Mouse (Mus musculus) adrenal gland, postnatal 14 days (tissue): Measurements from ENCODE around the gene Mrfap1. TPM values are rescaled to one million over a fixed set of nuclear protein-coding genes. Genes with fewer than 3 reads are reported as not detected.

ENCODE experiments used
- DNase-seq: peaks from one replicate; pipeline ENCODE4 v3.0.0; 2021; ENCODE audit warnings: mixed read lengths
- long read RNA-seq, 2 experiments: library from polyadenylated mRNA; stranded (forward); transcript quantifications; one replicate each; pipeline ENCODE4 v2.0.0; 2021
- total RNA-seq: library from RNA; stranded (reverse); gene quantifications from 2 replicates; pipeline ENCODE4 v1.2.3, GENCODE M21; 2021

Mrfap1 gene
- total RNA-seq: 550 and 571 TPM in 2 replicates
- long read RNA-seq, experiment 1, transcript Mrfap1-201 (2 exons, 1,648 nt): major isoform, 795 of 1,034 reads
- long read RNA-seq, experiment 1, partial matches to known transcripts: 0 of 1,034 reads
- long read RNA-seq, experiment 1, other reads (novel, unspliced or antisense): 239 of 1,034 reads
- long read RNA-seq, experiment 2, transcript Mrfap1-201 (2 exons, 1,648 nt): major isoform, 474 of 659 reads
- long read RNA-seq, experiment 2, partial matches to known transcripts: 0 of 659 reads
- long read RNA-seq, experiment 2, other reads (novel, unspliced or antisense): 185 of 659 reads

DNA sequence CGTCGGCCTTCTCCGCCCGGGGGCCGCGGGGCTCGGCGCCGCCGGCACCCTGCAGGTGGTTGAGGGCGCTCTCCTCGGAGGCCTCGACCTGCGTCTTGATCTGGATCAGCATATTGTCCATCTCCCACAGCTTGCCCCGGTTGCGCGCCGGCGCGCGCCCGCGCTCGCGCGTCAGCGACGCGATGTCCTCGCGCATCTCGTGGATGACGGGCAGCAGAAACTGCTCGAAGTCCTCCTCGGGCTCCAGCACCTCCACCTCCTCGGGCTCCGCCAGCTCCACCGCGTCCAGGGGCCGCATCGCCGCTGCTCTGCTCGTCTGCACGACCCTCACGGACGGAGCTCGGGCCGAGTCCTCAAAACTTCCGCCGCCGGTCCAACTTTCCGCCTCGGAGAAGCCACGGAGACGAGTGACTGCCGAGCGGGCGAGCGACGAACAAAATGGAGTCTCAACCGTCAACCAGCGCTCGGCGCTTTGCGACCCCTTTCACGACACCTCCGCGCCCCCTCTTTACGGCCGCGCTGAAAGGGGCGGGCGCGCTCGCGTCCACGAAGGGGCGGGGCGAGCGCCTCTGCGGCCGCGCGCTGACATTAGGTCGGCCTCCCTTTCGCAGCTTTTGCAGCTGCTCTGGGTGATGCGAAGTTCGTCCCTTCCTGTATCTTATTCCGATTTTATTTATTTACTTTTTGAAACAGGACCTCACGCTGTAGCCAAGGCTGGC, at the start of gene Mrfap1:
Mrfap1 (minus strand) TSS at position 477 of the 719 bp plus-strand sequence.
- DNase-seq: peak; percentile 96

- no peak for DNase-seq
Observed at GRCm38 (mm10) chr5:36844490-36844889, 47.9 kb upstream of the Mrfap1 start.

- DNase-seq: no peak
Observed at GRCm38 (mm10) chr5:36841701-36842100, 45.1 kb upstream of the Mrfap1 start.

- DNase-seq: no peak
Observed at GRCm38 (mm10) chr5:36840092-36840491, 43.5 kb upstream of the Mrfap1 start.

DNA sequence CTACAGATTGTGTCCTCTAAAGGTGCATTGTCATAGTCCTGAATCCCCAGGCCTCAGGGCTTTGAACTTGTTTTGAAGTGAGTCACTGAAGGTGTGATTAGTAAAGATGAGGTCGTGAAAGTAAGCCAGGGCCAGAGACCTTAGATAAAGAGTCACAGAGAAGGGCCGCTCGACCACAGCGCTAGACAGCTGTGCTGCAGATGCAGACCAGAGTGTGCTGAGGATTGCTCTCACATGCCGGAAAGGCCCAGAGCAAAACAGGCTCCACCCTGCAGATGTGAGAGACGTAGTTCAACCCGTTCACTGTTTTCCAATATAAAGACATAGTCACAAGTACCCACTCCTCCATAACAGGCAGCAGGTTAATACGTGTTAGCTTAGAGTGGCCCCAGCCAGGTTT, 43.0 kb upstream of the Mrfap1 start:
- DNase-seq: no peak

GRCm38 (mm10) chr5:36839032-36839431, 42.5 kb upstream of the Mrfap1 start:
- no peak for DNase-seq

DNA sequence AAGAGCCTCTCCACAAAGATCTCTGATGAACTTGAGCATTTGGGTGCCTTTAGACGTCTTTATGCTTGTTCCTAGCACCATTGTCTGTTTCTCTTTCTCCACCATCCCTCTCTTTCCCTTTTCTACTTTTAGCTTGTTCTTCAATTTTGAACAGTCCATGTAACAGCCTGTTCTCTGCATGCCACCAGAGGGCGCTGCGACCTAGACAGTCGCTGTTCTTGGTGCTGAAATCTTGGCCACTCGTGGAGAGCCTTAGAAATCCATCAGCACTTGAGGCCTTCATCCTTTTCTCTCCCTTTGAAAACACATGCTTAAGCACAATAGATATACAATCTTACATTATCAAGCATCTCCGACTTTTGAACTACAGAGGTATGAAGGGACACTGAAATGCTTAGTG, 39.4 kb upstream of the Mrfap1 start:
- peak; percentile 85 for DNase-seq

DNA sequence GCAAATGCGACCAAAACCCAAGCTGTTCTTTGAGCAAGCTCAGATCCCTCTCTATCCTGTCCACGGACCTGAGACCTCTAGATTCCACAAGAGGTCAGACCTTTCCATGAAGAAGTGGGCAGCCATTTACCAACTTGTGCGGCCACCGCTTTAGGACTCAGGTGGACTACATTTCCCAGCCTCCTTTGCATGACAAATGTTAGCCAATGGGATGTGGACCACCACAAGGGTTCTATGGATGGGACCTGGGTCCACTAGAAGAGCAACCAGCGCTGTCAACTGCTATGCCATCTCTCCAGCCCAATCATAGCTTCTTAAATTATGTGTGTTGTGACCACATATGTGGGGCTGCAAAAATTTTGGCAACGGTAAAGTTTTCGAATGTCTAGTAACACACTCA, 34.7 kb upstream of the Mrfap1 start:
- peak; percentile 47 for DNase-seq

GRCm38 (mm10) chr5:36829913-36830879, 33.6 kb upstream of the Mrfap1 start, which contains the start of gene Man2b2:
Man2b2 (minus strand) TSS chr5:36830653.
- DNase-seq: peak; percentile 96

DNA sequence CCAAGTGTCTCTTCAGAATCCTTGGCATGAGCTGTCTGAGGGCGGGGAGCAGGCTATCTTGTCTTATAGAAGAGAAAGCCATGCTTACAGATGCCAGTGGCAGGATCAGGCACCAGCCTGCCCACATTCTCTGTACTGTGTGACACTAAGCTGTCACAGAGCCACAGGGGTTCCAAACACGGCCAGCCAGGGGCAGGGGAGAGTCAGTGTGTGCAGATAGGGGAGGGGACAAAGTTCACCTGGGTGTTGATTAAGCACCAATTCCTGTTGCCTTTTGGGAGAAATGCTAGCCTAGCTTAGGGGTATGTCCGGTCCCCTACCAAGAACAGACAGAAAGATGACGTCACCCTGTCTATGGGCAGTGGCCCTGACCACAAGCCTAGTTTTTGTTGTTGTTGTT, 32.5 kb upstream of the Mrfap1 start:
- DNase-seq: no peak

DNA sequence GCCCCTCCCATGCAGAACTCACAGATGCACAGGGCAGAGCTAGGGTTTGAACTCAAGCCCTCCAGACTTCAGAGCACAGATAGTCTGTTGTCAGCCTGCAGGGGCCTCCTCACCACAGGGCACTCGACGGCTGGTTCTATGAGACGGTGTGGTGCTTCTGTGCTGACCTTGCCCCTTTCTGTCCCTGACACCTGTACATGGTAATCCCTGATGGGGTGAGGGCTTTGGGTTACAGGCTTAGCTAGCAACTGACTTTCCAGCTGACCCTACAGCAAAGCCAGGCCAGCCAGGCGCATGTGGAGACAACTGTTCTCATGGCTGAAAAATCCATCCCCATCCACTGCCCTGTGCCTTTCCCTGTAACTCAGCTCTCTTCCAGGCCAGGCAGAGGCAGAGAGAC, 26.3 kb upstream of the Mrfap1 start:
- DNase-seq: no peak

DNA sequence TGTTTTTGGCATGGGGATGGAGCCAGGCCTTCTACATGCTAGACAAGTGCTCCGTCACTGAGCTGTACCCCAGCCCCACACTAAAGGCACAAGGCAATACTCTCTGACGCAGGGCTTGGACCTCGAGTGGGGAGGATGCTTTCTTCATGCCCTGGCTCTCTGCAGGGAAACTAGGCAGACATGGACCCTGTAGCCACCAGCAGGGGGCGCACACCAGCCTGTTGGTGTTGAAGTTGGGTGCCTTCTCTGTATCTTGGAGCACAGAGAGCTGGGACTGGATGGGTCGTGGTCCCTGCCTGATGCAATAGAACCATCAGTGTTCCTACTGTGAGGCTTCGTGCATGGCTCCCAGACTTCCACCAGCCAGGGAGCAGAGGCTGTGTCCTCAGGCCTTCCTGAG, 23.6 kb upstream of the Mrfap1 start:
- DNase-seq: peak; percentile 78

DNA sequence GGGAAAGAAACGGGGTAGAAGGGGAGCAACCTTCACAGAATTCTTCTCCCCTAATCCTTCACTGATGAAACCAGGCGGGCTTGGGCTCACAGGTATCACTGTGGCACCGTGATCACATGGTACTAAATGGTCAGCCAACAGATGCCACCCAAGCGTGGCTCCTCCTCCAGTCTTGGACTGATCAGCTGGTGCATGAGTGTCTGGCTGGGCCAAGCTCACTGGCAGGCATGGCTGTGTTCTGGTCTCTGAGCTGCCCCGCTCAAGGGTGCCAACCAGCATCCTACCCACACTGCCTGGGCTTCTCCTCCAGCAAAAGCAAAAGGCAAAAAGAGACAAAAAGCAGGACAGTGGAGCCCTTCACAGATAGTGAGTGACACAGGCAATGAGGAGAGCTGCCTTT, 23.2 kb upstream of the Mrfap1 start:
- DNase-seq: no peak

- DNase-seq: no peak
Observed at GRCm38 (mm10) chr5:36817738-36818137, 21.2 kb upstream of the Mrfap1 start.

- DNase-seq: peak; percentile 62
Observed at GRCm38 (mm10) chr5:36814554-36814953, 18.0 kb upstream of the Mrfap1 start.

- DNase-seq: peak; percentile 79
Observed at GRCm38 (mm10) chr5:36811413-36811812, 14.8 kb upstream of the Mrfap1 start.

- no peak for DNase-seq
Observed at GRCm38 (mm10) chr5:36810634-36811033, 14.1 kb upstream of the Mrfap1 start.

DNA sequence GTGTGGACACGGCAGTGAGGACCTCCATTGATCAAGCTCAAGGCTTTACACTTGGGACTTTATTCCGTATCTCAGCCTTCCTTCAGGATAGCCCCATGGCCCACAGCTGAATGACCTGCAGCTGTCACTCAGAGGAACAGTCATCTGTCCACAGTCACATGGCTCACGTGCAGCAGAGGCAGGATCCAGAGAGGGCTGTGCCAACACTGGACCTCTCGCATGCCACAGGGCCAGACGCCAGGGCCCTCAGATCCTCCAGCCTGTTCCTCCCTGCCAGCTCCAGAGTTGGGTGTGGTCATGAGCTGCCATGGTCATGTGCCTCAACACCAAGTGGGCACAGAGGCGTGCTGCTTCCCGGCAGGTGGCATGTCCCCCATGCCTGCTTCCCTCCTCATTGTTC, 12.6 kb upstream of the Mrfap1 start:
- no peak for DNase-seq

GRCm38 (mm10) chr5:36807106-36807505, 10.5 kb upstream of the Mrfap1 start:
- no peak for DNase-seq

DNA sequence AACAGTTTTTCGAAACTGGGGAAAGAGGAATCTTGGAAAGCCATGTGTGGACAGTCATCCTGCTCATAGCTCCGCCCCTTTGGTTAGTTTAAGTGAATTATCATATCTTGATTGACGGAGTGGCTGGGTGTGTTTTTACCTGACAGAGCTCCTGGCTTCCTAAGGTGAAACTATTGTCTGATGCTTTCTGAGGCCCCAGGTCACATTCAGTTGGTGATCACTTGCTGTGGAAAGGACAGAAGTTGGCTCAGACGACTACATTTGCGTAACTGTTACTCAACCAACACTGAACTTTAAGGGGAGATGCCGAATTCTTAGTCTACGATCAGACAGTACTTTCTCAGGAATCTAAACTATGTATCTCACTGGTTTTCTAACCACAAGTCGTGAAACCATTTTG, 719 bp upstream of the Mrfap1 start:
- DNase-seq: no peak

- DNase-seq: peak; percentile 86
Observed at GRCm38 (mm10) chr5:36795647-36796295, 801 bp downstream of the Mrfap1 start.

DNA sequence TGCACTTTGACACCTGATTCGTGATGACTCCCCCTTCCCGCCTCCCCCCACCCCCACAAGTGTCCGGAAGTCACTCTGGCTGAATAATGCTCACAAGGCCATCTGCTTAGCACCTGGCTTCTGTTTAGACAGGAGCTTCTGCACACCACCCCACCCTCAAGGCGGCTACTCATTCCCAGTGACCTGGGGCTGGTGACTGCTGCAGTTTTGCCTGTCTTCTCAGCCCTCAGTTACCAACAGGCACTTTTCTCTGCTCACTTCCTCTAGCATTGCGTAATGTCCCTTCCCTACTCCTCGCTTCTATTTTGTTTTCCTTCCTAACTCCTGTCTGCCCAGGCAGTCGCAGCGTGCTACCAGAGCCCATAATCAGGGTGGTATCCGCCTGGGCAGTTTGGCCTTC, 4.7 kb downstream of the Mrfap1 start:
- DNase-seq: peak; percentile 18
